Mouse (Mus musculus): ENCODE measurements around the gene Nkpd1. TPM values are rescaled to one million over a fixed set of nuclear protein-coding genes. Genes with fewer than 3 reads are reported as not detected.

Nkpd1 gene
- polyA plus RNA-seq, 1 experiment from 2014 or later: not detected

- no peaks in the 10 kb centered on the region for H3K9me3 ChIP-seq (replicated peaks; ENCODE audit: control insufficient read depth, low read length)
- no peak overlapping the region for H3K4me2 ChIP-seq (ENCODE audit: low read depth, low read length)
- no peaks in the 10 kb centered on the region for H3K27me3 ChIP-seq (ENCODE audit: control insufficient read depth, insufficient read depth, low read depth, low read length)
- H3K9ac ChIP-seq (ENCODE audit: low read depth, low read length): no peak overlapping the region
- H3K4me1 ChIP-seq (ENCODE audit: control insufficient read depth, low read depth, low read length): no peaks in the 10 kb centered on the region
- no peak for ATAC-seq (ENCODE audit: low read depth)
- H3K36me3 ChIP-seq (ENCODE audit: control insufficient read depth, insufficient read depth): no peaks in the 10 kb centered on the region
- 75% methylated on average over 8 of the region's 8 CpGs for WGBS (ENCODE audit: insufficient replicate concordance)
- H3K4me3 ChIP-seq (ENCODE audit: low read depth, low read length): no peak overlapping the region
- no peak overlapping the region for H3K27ac ChIP-seq (ENCODE audit: low read length)
Observed at GRCm38 (mm10) chr7:19483281-19483680, 34.4 kb upstream of the Nkpd1 start.

- H3K9ac ChIP-seq (ENCODE audit: low read depth, low read length): no peak overlapping the region
- H3K9me3 ChIP-seq (replicated peaks; ENCODE audit: control insufficient read depth, low read length): no peaks in the 10 kb centered on the region
- H3K4me3 ChIP-seq (ENCODE audit: low read depth, low read length): no peak overlapping the region
- H3K27ac ChIP-seq (ENCODE audit: low read length): no peak overlapping the region
- no peaks in the 10 kb centered on the region for H3K36me3 ChIP-seq (ENCODE audit: control insufficient read depth, insufficient read depth)
- H3K4me1 ChIP-seq (ENCODE audit: control insufficient read depth, low read depth, low read length): no peaks in the 10 kb centered on the region
- peaks cover 8% of the 10 kb centered on the region for H3K27me3 ChIP-seq (ENCODE audit: control insufficient read depth, insufficient read depth, low read depth, low read length)
- 56% methylated on average over 1 of the region's 1 CpGs for WGBS (ENCODE audit: insufficient replicate concordance)
- no peak for ATAC-seq (ENCODE audit: low read depth)
- H3K4me2 ChIP-seq (ENCODE audit: low read depth, low read length): no peak overlapping the region
Observed at GRCm38 (mm10) chr7:19485488-19485887, 32.1 kb upstream of the Nkpd1 start.

- no peaks in the 10 kb centered on the region; the same call in 1 of the 2 replicates for H3K4me1 ChIP-seq (ENCODE audit: control insufficient read depth, low read depth, low read length)
- H3K4me2 ChIP-seq (ENCODE audit: low read depth, low read length): no peak overlapping the region
- H3K9me3 ChIP-seq (replicated peaks; ENCODE audit: control insufficient read depth, low read length): no peaks in the 10 kb centered on the region
- WGBS (ENCODE audit: insufficient replicate concordance): 35% methylated on average over 7 of the region's 7 CpGs
- H3K27me3 ChIP-seq (ENCODE audit: control insufficient read depth, insufficient read depth, low read depth, low read length): peaks cover 12% of the 10 kb centered on the region
- no peak overlapping the region for H3K9ac ChIP-seq (ENCODE audit: low read depth, low read length)
- no peaks in the 10 kb centered on the region for H3K36me3 ChIP-seq (ENCODE audit: control insufficient read depth, insufficient read depth)
- H3K27ac ChIP-seq (ENCODE audit: low read length): no peak overlapping the region
- no peak overlapping the region for H3K4me3 ChIP-seq (ENCODE audit: low read depth, low read length)
- no peak for ATAC-seq (ENCODE audit: low read depth)
Observed at GRCm38 (mm10) chr7:19486549-19486948, 31.1 kb upstream of the Nkpd1 start.

- WGBS (ENCODE audit: insufficient replicate concordance): 74% methylated on average over 27 of the region's 31 CpGs
Observed at GRCm38 (mm10) chr7:19489525-19489924, 28.1 kb upstream of the Nkpd1 start.

GRCm38 (mm10) chr7:19491731-19492130 lies 25.9 kb upstream of the Nkpd1 start:
- no peaks in the 10 kb centered on the region for H3K9me3 ChIP-seq (replicated peaks; ENCODE audit: control insufficient read depth, low read length)
- peak overlapping the region; percentile 24; the same call in 1 of the 2 replicates for H3K4me2 ChIP-seq (ENCODE audit: low read depth, low read length)
- 0 out of 2 replicates have a peak, but pooled peaks have one; percentile 20 for ATAC-seq (ENCODE audit: low read depth)
- no peak overlapping the region for H3K4me3 ChIP-seq (ENCODE audit: low read depth, low read length)
- H3K27ac ChIP-seq (ENCODE audit: low read length): no peak overlapping the region
- no peaks in the 10 kb centered on the region for H3K36me3 ChIP-seq (ENCODE audit: control insufficient read depth, insufficient read depth)
- no peak overlapping the region for H3K9ac ChIP-seq (ENCODE audit: low read depth, low read length)
- 13% methylated on average over 26 of the region's 26 CpGs for WGBS (ENCODE audit: insufficient replicate concordance)
- peaks cover 15% of the 10 kb centered on the region for H3K27me3 ChIP-seq (ENCODE audit: control insufficient read depth, insufficient read depth, low read depth, low read length)
- no peaks in the 10 kb centered on the region; the same call in none of the 2 replicates for H3K4me1 ChIP-seq (ENCODE audit: control insufficient read depth, low read depth, low read length)

More at GRCm38 (mm10) chr7:19489525-19489924, 28.1 kb upstream of the Nkpd1 start:
- H3K27ac ChIP-seq (ENCODE audit: low read length): no peak overlapping the region
- H3K4me3 ChIP-seq (ENCODE audit: low read depth, low read length): no peak overlapping the region
- no peak for ATAC-seq (ENCODE audit: low read depth)
- H3K4me1 ChIP-seq (ENCODE audit: control insufficient read depth, low read depth, low read length): no peaks in the 10 kb centered on the region; the same call in none of the 2 replicates
- peaks cover 15% of the 10 kb centered on the region for H3K27me3 ChIP-seq (ENCODE audit: control insufficient read depth, insufficient read depth, low read depth, low read length)
- H3K9me3 ChIP-seq (replicated peaks; ENCODE audit: control insufficient read depth, low read length): no peaks in the 10 kb centered on the region
- H3K9ac ChIP-seq (ENCODE audit: low read depth, low read length): no peak overlapping the region
- no peaks in the 10 kb centered on the region for H3K36me3 ChIP-seq (ENCODE audit: control insufficient read depth, insufficient read depth)
- no peak overlapping the region for H3K4me2 ChIP-seq (ENCODE audit: low read depth, low read length)

- Histone ChIP-seq H3K36me3 (ENCODE audit: control insufficient read depth, insufficient read depth) (no peaks in the 10 kb centered on the region), H3K9me3 (replicated peaks; ENCODE audit: control insufficient read depth, low read length) (no peaks in the 10 kb centered on the region), H3K27me3 (ENCODE audit: control insufficient read depth, insufficient read depth, low read depth, low read length) (peaks cover 8% of the 10 kb centered on the region), H3K9ac (ENCODE audit: low read depth, low read length) (no peak overlapping the region), H3K4me2 (ENCODE audit: low read depth, low read length) (no peak overlapping the region), H3K4me3 (ENCODE audit: low read depth, low read length) (no peak overlapping the region), H3K4me1 (ENCODE audit: control insufficient read depth, low read depth, low read length) (no peaks in the 10 kb centered on the region; the same call in none of the 2 replicates), H3K27ac (ENCODE audit: low read length) (no peak overlapping the region)
- 76% methylated on average over 25 of the region's 25 CpGs for WGBS (ENCODE audit: insufficient replicate concordance)
- no peak for ATAC-seq (ENCODE audit: low read depth)
Observed at GRCm38 (mm10) chr7:19494751-19495474, 22.7 kb upstream of the Nkpd1 start.

- ATAC-seq (ENCODE audit: low read depth): peak; percentile 22; the same call in 1 of the 2 replicates
- no peaks in the 10 kb centered on the region; the same call in none of the 2 replicates for H3K4me1 ChIP-seq (ENCODE audit: control insufficient read depth, low read depth, low read length)
- no peak overlapping the region for H3K27ac ChIP-seq (ENCODE audit: low read length)
- H3K9me3 ChIP-seq (replicated peaks; ENCODE audit: control insufficient read depth, low read length): no peaks in the 10 kb centered on the region
- WGBS (ENCODE audit: insufficient replicate concordance): 52% methylated on average over 20 of the region's 20 CpGs
- no peak overlapping the region for H3K4me3 ChIP-seq (ENCODE audit: low read depth, low read length)
- H3K36me3 ChIP-seq (ENCODE audit: control insufficient read depth, insufficient read depth): no peaks in the 10 kb centered on the region
- H3K4me2 ChIP-seq (ENCODE audit: low read depth, low read length): no peak overlapping the region
- peaks cover 7% of the 10 kb centered on the region for H3K27me3 ChIP-seq (ENCODE audit: control insufficient read depth, insufficient read depth, low read depth, low read length)
- no peak overlapping the region for H3K9ac ChIP-seq (ENCODE audit: low read depth, low read length)
Observed at GRCm38 (mm10) chr7:19495521-19496213, 22.0 kb upstream of the Nkpd1 start.

GRCm38 (mm10) chr7:19496214-19496555 lies 21.5 kb upstream of the Nkpd1 start:
- ATAC-seq (ENCODE audit: low read depth): no peak
- WGBS (ENCODE audit: insufficient replicate concordance): 50% methylated on average over 5 of the region's 5 CpGs
- Histone ChIP-seq H3K9ac (ENCODE audit: low read depth, low read length) (no peak overlapping the region), H3K27me3 (ENCODE audit: control insufficient read depth, insufficient read depth, low read depth, low read length) (peaks cover 7% of the 10 kb centered on the region), H3K4me2 (ENCODE audit: low read depth, low read length) (no peak overlapping the region), H3K27ac (ENCODE audit: low read length) (no peak overlapping the region), H3K9me3 (replicated peaks; ENCODE audit: control insufficient read depth, low read length) (no peaks in the 10 kb centered on the region), H3K4me1 (ENCODE audit: control insufficient read depth, low read depth, low read length) (no peaks in the 10 kb centered on the region; the same call in none of the 2 replicates), H3K36me3 (ENCODE audit: control insufficient read depth, insufficient read depth) (no peaks in the 10 kb centered on the region), H3K4me3 (ENCODE audit: low read depth, low read length) (no peak overlapping the region)

GRCm38 (mm10) chr7:19498326-19498725 lies 19.3 kb upstream of the Nkpd1 start:
- no peaks in the 10 kb centered on the region; the same call in 1 of the 2 replicates for H3K4me1 ChIP-seq (ENCODE audit: control insufficient read depth, low read depth, low read length)
- no peak overlapping the region for H3K4me3 ChIP-seq (ENCODE audit: low read depth, low read length)
- H3K4me2 ChIP-seq (ENCODE audit: low read depth, low read length): no peak overlapping the region
- ATAC-seq (ENCODE audit: low read depth): peak; percentile 27; the same call in 1 of the 2 replicates
- no peaks in the 10 kb centered on the region for H3K9me3 ChIP-seq (replicated peaks; ENCODE audit: control insufficient read depth, low read length)
- no peak overlapping the region for H3K27ac ChIP-seq (ENCODE audit: low read length)
- no peaks in the 10 kb centered on the region for H3K27me3 ChIP-seq (ENCODE audit: control insufficient read depth, insufficient read depth, low read depth, low read length)
- 70% methylated on average over 4 of the region's 4 CpGs for WGBS (ENCODE audit: insufficient replicate concordance)
- no peaks in the 10 kb centered on the region for H3K36me3 ChIP-seq (ENCODE audit: control insufficient read depth, insufficient read depth)
- H3K9ac ChIP-seq (ENCODE audit: low read depth, low read length): no peak overlapping the region

Measured in liver, embryonic 16.5 days (tissue).